Mouse (Mus musculus): ENCODE data around the gene Pcbd1. TPM values are rescaled to one million over a fixed set of nuclear protein-coding genes. Genes with fewer than 3 reads are reported as not detected.

Pcbd1 gene
- total RNA-seq (2012; rRNA removed) = 5.5 and 9.5 TPM in 2 replicates

DNA sequence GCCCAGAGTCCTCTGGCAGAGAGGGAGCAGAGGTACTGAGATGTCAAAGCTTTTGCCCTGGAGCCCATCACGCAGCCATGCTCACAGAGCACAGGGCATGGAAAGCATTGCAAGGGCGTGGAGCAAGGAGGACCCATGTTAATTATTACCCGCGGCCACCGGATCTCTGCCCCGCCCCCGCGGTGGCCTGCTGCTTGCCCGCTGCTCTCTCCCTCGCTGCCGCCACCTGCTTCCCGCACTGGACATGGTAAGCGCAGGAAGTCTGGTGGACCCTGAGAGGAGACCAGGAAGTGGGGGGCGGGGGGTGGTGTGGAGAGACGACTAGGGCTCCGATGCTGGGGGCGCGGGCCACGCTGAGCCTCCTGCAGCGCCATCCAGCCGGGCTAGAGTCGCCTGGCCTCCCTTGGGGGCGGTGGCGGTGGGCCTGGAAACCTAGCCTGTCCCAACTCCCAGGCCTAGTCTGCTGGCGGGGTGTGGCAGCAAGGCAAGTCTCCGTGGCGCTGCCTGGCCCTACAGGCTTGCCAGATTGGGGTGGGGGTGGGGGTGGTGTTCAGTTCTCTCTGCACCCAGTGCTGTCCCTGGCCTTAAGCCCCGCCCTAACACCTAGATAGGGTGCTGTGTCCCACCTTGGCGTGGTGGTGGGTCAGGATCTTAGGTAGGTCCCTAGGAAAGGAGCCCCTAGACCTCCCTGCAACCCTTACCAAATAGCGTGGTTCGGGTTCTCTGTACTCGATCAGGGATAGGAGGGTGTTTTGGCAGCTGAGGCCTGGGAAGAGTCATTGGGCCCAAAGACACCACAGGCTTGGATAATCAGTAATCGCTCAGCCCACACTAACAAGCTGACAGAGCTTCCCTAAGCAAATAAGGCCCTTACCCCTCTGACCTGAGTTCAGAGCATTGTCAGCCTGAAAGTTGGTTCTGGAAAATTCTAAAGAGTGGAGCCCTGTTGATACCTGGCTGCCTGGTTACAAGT, at the start of gene Pcbd1:
Pcbd1 (plus strand) TSS at position 162 of the 973 bp plus-strand sequence.
- DNase-seq (ENCODE audit: low read depth, low spot score) = no peak
- no peaks in the 10 kb centered on the region for H3K9me3 ChIP-seq (ENCODE audit: control insufficient read depth, insufficient read depth, low read depth, low read length)
- H3K27ac ChIP-seq (ENCODE audit: insufficient read depth, low read depth, low read length, poor library complexity, severe bottlenecking) = no peak within 1 kb of the TSS
- in situ Hi-C loops (cut with MboI; ENCODE audit: low sequenced_read_pairs in 2 of 2, unreplicated experiment in 2 of 2) = no loop called here
- no peaks in the 10 kb centered on the region for H3K36me3 ChIP-seq (ENCODE audit: control insufficient read depth, insufficient read depth, low read length, poor library complexity, severe bottlenecking)
- peaks cover 0 to 8% of the 10 kb centered on the region in 2 experiments; a peak in 1 of 4 replicates for H3K4me1 ChIP-seq (ENCODE audit: control insufficient read depth in 2 of 2, insufficient read depth in 2 of 2, low read length in 2 of 2, poor library complexity in 1 of 2)
- H3K4me3 ChIP-seq (ENCODE audit: insufficient read depth in 1 of 2, low read depth in 1 of 2, low read length in 2 of 2, poor library complexity in 1 of 2, severe bottlenecking in 1 of 2) = peak within 1 kb of the TSS; percentile 58
- no peak for TF ChIP-seq HCFC1 (IDR thresholded peaks at IDR 0.05; ENCODE audit: borderline replicate concordance, insufficient read depth, low read length)
- TF ChIP-seq ZC3H11A (IDR thresholded peaks at IDR 0.05; ENCODE audit: borderline replicate concordance, low read depth, low read length) = no peak
- TF ChIP-seq ZNF384 (IDR thresholded peaks at IDR 0.05; ENCODE audit: low read depth, low read length) = no peak
- TF ChIP-seq MAFK (IDR thresholded peaks at IDR 0.05; ENCODE audit: insufficient read depth, low read depth, low read length) = no peak
- TF ChIP-seq CHD2 (IDR thresholded peaks at IDR 0.05; ENCODE audit: low read depth, low read length) = no peak
- peak within 1 kb of the TSS; percentile 57 for H3K9ac ChIP-seq (ENCODE audit: insufficient read depth, low read depth, low read length, poor library complexity, severe bottlenecking)

DNA sequence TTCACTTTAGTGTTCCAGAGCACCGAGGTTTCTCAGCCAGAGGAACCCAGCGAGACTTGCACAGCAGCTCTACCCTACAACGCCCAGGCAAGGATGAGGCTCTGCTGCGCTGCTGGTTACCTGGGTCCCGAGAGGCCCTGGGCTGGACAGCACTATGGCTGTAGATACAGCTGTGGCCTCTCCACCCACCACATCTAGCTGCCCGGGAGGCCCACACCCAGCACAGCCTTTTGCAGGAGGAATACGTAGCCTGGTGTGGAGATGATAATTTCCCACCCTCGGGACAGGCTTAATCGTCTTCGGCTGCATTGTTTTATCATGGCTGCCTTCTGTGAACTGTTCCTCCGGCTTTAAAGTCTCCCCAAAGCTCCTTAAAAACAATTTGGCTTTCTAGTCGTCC, 49.5 kb upstream of the Pcbd1 start:
- no peak overlapping the region for H3K27ac ChIP-seq (ENCODE audit: insufficient read depth, low read depth, low read length, poor library complexity, severe bottlenecking)
- in situ Hi-C loops (cut with MboI; ENCODE audit: low sequenced_read_pairs in 2 of 2, unreplicated experiment in 2 of 2) = no loop called here

DNA sequence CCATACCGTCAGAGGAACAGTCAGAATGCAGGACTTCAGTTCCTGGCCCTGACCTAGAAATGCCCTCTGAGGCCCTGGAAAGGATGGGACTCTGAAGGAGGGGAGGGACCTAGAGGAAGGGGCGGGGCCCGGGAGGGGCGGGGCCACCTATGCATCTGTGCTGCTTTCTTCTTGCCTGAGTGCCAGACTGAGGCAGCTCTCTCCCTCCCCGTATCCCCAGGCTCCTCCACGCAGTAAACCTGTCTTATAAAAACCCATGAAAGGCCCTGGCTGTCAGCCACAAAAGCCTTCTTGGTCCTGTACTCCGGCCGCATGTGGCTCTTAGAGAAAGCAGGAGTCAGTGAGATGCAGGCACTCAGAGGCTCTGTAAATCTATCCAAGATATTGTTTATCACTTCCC, 44.0 kb upstream of the Pcbd1 start:
- H3K4me3 ChIP-seq (ENCODE audit: insufficient read depth in 1 of 2, low read depth in 1 of 2, low read length in 2 of 2, poor library complexity in 1 of 2, severe bottlenecking in 1 of 2) = no peak overlapping the region
- no peak overlapping the region for H3K9ac ChIP-seq (ENCODE audit: insufficient read depth, low read depth, low read length, poor library complexity, severe bottlenecking)
- no peak overlapping the region for H3K27ac ChIP-seq (ENCODE audit: insufficient read depth, low read depth, low read length, poor library complexity, severe bottlenecking)
- no peak for DNase-seq (ENCODE audit: low read depth, low spot score)
- H3K36me3 ChIP-seq (ENCODE audit: control insufficient read depth, insufficient read depth, low read length, poor library complexity, severe bottlenecking) = peaks cover under 1% of the 10 kb centered on the region; the same call in 1 of the 2 replicates
- in situ Hi-C loops (cut with MboI; ENCODE audit: low sequenced_read_pairs in 2 of 2, unreplicated experiment in 2 of 2) = no loop called here
- no peaks in the 10 kb centered on the region; a peak in 1 of 4 replicates for H3K4me1 ChIP-seq (ENCODE audit: control insufficient read depth in 2 of 2, insufficient read depth in 2 of 2, low read length in 2 of 2, poor library complexity in 1 of 2)
- H3K9me3 ChIP-seq (ENCODE audit: control insufficient read depth, insufficient read depth, low read depth, low read length) = no peaks in the 10 kb centered on the region
- no peak for TF ChIP-seq CHD2 (IDR thresholded peaks at IDR 0.05; ENCODE audit: low read depth, low read length)
- TF ChIP-seq ZNF384 (IDR thresholded peaks at IDR 0.05; ENCODE audit: low read depth, low read length) = no peak
- TF ChIP-seq ZC3H11A (IDR thresholded peaks at IDR 0.05; ENCODE audit: borderline replicate concordance, low read depth, low read length) = no peak
- TF ChIP-seq MAFK (IDR thresholded peaks at IDR 0.05; ENCODE audit: insufficient read depth, low read depth, low read length) = no peak
- no peak for TF ChIP-seq HCFC1 (IDR thresholded peaks at IDR 0.05; ENCODE audit: borderline replicate concordance, insufficient read depth, low read length)

More for the DNA sequence above, 49.5 kb upstream of the Pcbd1 start:
- TF ChIP-seq HCFC1 (IDR thresholded peaks at IDR 0.05; ENCODE audit: borderline replicate concordance, insufficient read depth, low read length) (no peak), ZNF384 (IDR thresholded peaks at IDR 0.05; ENCODE audit: low read depth, low read length) (no peak), MAFK (IDR thresholded peaks at IDR 0.05; ENCODE audit: insufficient read depth, low read depth, low read length) (no peak), ZC3H11A (IDR thresholded peaks at IDR 0.05; ENCODE audit: borderline replicate concordance, low read depth, low read length) (no peak), CHD2 (IDR thresholded peaks at IDR 0.05; ENCODE audit: low read depth, low read length) (no peak)
- no peaks in the 10 kb centered on the region for H3K9me3 ChIP-seq (ENCODE audit: control insufficient read depth, insufficient read depth, low read depth, low read length)
- H3K4me3 ChIP-seq (ENCODE audit: insufficient read depth in 1 of 2, low read depth in 1 of 2, low read length in 2 of 2, poor library complexity in 1 of 2, severe bottlenecking in 1 of 2) = no peak overlapping the region
- no peak overlapping the region for H3K9ac ChIP-seq (ENCODE audit: insufficient read depth, low read depth, low read length, poor library complexity, severe bottlenecking)
- peaks cover 0 to 2% of the 10 kb centered on the region in 2 experiments; a peak in 2 of 4 replicates for H3K4me1 ChIP-seq (ENCODE audit: control insufficient read depth in 2 of 2, insufficient read depth in 2 of 2, low read length in 2 of 2, poor library complexity in 1 of 2)
- DNase-seq (ENCODE audit: low read depth, low spot score) = no peak
- no peaks in the 10 kb centered on the region; the same call in 1 of the 2 replicates for H3K36me3 ChIP-seq (ENCODE audit: control insufficient read depth, insufficient read depth, low read length, poor library complexity, severe bottlenecking)

DNA sequence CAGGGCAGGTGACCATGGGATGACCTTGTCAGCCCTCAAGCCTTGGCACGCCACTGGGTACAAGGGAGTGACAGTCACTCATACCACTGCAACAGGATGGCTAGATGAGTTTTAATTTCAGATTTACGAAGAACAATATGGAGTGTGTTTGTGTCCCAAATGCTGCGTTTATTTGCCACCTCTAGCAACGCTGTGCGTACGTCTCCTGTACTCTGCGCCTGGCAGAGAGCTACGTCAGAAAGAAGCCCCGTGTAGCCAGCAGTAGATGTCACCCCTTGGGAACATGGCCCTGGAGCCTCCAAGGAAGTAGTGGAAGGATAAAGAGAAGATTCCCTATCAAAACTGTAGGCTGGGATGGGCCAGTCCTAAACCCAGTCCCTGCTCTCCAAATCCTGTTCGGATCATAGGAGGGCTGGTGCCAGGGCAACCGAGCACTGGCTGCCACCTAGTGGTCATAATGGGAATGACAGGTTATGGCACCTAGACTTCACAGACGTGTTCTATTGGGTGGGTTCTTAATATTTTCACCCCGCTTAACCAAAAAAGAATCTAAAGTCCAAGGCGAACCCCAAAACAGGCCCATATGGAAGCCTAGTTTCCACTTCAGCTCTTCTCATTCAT, 37.0 kb upstream of the Pcbd1 start:
- no peaks in the 10 kb centered on the region for H3K9me3 ChIP-seq (ENCODE audit: control insufficient read depth, insufficient read depth, low read depth, low read length)
- in situ Hi-C loops (cut with MboI; ENCODE audit: low sequenced_read_pairs in 2 of 2, unreplicated experiment in 2 of 2) = loop anchor here in 1 of 2 experiments (25.0 kb wide), 1 partner anchor 265 kb away; no protein-coding TSS in a partner anchor
- peak; percentile 57 for DNase-seq (ENCODE audit: low read depth, low spot score)
- H3K36me3 ChIP-seq (ENCODE audit: control insufficient read depth, insufficient read depth, low read length, poor library complexity, severe bottlenecking) = peaks cover 6% of the 10 kb centered on the region
- H3K4me1 ChIP-seq (ENCODE audit: control insufficient read depth in 2 of 2, insufficient read depth in 2 of 2, low read length in 2 of 2, poor library complexity in 1 of 2) = no peaks in the 10 kb centered on the region
- TF ChIP-seq CHD2 (IDR thresholded peaks at IDR 0.05; ENCODE audit: low read depth, low read length) (no peak), ZC3H11A (IDR thresholded peaks at IDR 0.05; ENCODE audit: borderline replicate concordance, low read depth, low read length) (peak; percentile 87)
- H3K4me3 ChIP-seq (ENCODE audit: insufficient read depth in 1 of 2, low read depth in 1 of 2, low read length in 2 of 2, poor library complexity in 1 of 2, severe bottlenecking in 1 of 2) = no peak overlapping the region
- H3K27ac ChIP-seq (ENCODE audit: insufficient read depth, low read depth, low read length, poor library complexity, severe bottlenecking) = no peak overlapping the region
- no peak overlapping the region for H3K9ac ChIP-seq (ENCODE audit: insufficient read depth, low read depth, low read length, poor library complexity, severe bottlenecking)

Data from ES-E14 (cell line).